Mouse (Mus musculus): ENCODE measurements around the gene B3galt1.

DNA sequence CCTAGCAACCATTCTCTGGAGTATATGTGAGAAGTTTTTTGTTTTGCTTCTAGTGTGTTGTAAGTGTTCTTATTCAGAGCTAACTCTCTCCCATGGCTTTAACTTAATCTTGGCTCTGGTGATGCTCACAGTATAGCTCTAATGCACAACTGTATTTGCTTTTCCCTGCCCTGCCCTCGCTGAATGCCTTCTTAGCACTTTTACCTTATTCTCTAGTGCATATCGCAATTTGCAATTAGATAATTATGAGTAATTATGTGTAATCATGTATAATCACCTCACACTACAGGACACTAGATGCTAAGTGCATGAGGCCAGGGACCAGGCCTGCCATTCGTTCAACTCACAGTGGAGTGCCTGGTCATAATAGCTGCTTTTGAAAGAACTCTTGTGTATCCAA is 307.7 kb downstream of the B3galt1 start:
- TF ChIP-seq CTCF (conservative IDR thresholded peaks at IDR 0.05; ENCODE audit: low read length) (no peak), POU5F1 (IDR thresholded peaks at IDR 0.05; ENCODE audit: borderline replicate concordance, low read length) (no peak), NANOG (IDR thresholded peaks at IDR 0.05; ENCODE audit: borderline replicate concordance, low read length) (no peak)
